Mouse (Mus musculus) gastrocnemius, adult 18-20 months (tissue): ENCODE results near the gene Arhgap36. TPM values are rescaled to one million over a fixed set of nuclear protein-coding genes. Genes with fewer than 3 reads are reported as not detected.

Experiments
- DNase-seq: peaks from one replicate; pipeline ENCODE4 v3.0.0; 2021; ENCODE audit warnings: low spot score
- long read RNA-seq, 2 experiments: library from polyadenylated mRNA; stranded (forward); transcript quantifications; one replicate each; pipeline ENCODE4 v2.0.0; 2021
- total RNA-seq, 2 experiments: library from RNA; stranded (reverse); gene quantifications; 2 replicates each; pipeline ENCODE4 v1.2.3; 2021

Gene Arhgap36
- under 1 TPM in 1 of 2 experiments, not detected in 1; 0.12 TPM for total RNA-seq
- long read RNA-seq, experiment 1 = 0 reads
- long read RNA-seq, experiment 2 = 0 reads

- DNase-seq = no peak
Observed at GRCm38 (mm10) chrX:49463442-49463970, at the start of gene Arhgap36. Gene Arhgap36 (plus strand): TSS chrX:49463945.

DNA sequence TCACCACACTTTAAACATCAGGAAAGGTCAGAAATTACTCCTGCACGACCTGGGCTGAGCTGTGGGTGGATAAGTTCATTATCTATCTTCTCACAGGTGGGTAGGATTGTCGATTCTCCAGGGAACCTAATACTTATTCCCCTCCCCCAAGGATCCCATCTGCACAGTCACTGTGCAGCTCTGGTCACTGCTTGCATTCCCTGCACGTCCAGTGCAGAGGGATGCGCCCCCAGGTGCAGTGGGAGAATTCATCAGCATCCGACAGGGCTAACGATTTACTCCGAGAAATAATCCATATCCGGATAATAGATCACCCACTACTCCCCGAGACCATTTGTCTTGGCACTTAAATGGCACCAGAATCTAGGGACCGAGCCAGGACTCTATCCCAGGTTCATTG lies 6.0 kb upstream of the Arhgap36 start:
- no peak for DNase-seq

DNA sequence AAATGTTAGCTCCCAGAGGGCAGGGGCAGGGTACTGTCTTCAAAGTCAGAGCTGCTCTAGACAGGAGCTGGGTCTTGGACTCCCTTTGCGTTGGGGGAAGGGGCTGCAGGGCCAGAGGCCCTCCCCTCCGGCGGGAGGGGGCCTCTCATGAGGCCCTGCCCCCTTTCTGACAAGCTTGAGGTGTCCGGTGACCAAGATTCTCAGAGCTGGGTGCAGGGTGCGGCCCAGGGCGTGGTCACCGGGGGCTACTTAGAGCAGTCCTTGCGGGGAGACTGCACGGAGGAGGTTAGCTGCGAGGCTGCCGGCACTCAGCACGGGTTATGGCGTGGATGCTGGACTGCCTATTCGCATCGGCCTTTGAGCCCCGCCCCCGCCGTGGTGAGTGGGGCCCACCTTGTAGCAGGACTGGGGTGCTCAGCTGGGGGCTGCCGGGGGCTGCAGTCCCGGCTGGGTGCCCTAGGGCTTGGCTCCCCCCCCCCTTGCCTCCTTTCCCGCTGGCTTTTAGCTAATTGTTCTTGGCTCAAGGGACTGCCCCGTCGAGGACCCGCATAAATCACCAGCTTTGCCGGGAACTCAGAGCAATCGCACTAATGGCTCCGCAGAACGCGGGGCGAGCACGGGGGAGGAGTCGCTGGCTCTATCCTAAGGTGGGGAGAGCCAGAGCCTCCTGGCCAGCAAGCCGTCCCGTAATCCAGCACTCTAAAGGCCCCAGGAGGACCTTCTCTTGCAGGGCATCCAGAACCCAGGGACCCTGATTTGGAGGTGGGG lies 6.7 kb downstream of the Arhgap36 start:
- DNase-seq = no peak

DNA sequence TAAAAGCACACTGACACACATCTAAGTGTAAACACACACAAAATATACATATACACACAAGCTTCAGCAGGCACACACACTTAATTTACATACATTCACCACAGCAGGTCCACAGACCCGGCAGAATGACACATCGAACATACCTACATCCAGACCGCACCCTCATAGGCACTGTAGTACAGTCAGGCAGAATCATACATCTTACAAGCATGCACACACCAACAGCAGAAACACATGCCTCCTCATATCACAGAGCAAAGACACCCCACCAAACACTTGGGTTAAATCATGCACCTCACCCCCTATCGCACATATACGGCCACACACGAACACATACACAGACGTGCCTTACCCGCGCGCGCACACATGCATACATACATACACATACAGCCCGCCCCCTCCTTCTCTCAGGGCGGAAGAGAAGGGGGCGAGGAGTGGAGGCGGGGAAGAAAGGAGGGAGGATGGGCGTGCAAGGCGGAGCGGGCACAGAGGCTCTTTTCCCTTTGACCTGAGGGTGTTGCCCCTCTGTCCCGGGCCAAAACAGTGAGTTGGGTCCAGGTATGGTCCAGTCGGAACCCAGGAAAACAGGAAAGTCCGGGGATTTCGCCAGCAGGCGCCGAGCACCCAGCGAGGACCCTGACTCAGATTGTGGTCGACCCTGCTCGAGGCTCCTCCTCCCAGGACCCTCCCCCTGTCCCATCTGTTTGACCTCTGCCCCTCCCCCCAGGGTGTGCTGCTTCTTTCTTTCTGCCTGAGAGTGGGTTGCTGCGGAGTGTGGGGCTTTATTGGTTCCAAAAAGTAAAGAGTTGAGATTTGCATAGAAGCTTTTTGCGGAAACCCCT lies 16.4 kb downstream of the Arhgap36 start:
- DNase-seq = no peak

DNA sequence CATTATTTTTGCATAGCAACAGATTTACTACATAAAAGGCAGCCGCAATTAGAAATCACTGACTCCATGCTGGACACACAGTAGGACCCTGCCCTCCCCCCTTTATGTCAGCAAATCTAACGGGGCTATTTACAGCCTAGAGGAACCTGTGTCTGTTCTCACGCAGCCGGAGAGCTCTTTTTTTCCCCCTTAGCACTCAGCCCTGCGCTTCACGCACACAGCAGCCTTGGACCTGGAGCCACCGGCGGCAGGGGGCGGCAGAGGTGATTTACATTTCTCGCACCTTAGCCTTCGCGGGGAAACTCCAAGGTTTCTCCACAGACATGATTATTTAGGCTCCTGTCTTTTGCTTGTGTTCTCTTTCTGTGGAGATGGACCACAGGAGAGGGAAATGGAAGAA lies 17.1 kb downstream of the Arhgap36 start:
- no peak for DNase-seq

- no peak for DNase-seq
Observed at GRCm38 (mm10) chrX:49489141-49489540, 25.4 kb downstream of the Arhgap36 start.

DNA sequence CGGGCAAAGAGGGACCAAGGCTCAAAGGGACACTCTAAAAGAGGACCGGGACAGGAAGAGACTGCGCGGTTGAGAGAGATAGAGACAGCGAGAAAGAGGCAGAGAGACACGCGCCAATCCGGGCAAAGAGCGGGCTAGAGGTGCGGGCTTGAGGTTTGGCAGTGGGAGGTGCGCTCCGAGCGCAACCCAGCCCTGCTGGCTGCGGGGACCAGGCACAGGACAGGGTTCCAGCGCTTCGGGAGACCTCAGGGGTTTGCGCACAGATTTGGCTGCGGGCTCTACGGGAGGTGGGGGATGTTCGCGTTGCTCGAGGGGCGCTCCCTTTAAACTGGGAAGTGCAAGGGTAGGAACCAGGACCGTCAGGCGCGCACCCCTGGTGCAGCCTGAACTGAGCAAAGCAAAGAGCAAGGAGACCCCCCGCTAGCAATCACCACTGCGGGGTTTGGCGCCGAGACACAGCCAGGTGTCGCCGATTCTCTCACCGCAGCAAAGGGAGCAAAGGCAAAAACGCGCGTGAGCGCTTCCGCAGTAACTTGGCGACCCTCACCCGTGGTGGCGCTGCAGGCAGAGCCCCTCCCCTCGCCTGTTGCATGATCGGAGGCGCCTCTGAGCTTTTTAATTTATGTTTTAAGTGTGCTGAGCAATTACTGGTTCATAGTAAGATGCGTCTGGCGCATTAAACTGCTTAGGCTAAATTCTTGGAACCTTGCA lies 30.1 kb downstream of the Arhgap36 start:
- no peak for DNase-seq

Other genes starting within 250 kb of the Arhgap36 start
- gene Enox2, start 175.7 kb upstream of the Arhgap36 start, total RNA-seq = 10 to 100 TPM; 14.2 to 18.9 TPM
- gene Olfr1320, start 208.4 kb downstream of the Arhgap36 start, total RNA-seq = not detected